Mouse (Mus musculus): Measurements from ENCODE around the gene Fut4.

Gene Fut4

DNA sequence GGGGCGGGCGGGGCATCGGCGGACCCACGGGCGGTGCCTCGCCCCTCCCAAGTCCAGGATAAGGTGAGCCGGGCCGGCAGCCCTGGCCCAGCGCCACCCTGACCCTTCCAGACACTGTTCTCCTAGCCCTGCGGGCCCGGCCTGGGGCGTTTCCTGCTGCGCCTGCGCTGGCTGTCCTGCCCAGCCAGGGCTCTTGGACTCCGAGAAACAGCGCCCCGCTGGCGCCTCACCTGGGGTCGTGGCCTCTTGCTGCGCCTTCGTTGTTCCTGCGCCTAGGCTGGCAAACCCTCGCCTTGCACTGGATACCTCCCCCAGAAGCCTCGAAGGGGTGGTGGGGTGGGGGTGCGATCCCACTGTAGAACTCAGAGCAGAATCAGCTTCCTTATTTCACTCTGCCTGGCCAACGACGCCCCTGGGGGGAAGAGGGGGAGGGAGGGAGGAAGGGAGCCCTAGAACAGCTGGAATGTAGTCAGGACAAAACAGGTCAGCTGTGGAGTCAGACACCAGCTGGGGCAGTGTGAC, at the start of gene Fut4:
TSS of gene Fut4 (minus strand) at position 393 of the 522 bp plus-strand sequence.
- CTCF ChIA-PET = interaction anchor here (0.6 to 0.7 kb wide), 2 partner anchors 263 to 766 kb away, joined by 4 to 14 read pairs; no protein-coding TSS in a partner anchor

- CTCF ChIA-PET = interaction anchor here (0.6 kb wide), 1 partner anchor 246 kb away, joined by 4 read pairs; no protein-coding TSS in a partner anchor
Observed at GRCm38 (mm10) chr9:14787356-14787755, 35.2 kb upstream of the Fut4 start.

DNA sequence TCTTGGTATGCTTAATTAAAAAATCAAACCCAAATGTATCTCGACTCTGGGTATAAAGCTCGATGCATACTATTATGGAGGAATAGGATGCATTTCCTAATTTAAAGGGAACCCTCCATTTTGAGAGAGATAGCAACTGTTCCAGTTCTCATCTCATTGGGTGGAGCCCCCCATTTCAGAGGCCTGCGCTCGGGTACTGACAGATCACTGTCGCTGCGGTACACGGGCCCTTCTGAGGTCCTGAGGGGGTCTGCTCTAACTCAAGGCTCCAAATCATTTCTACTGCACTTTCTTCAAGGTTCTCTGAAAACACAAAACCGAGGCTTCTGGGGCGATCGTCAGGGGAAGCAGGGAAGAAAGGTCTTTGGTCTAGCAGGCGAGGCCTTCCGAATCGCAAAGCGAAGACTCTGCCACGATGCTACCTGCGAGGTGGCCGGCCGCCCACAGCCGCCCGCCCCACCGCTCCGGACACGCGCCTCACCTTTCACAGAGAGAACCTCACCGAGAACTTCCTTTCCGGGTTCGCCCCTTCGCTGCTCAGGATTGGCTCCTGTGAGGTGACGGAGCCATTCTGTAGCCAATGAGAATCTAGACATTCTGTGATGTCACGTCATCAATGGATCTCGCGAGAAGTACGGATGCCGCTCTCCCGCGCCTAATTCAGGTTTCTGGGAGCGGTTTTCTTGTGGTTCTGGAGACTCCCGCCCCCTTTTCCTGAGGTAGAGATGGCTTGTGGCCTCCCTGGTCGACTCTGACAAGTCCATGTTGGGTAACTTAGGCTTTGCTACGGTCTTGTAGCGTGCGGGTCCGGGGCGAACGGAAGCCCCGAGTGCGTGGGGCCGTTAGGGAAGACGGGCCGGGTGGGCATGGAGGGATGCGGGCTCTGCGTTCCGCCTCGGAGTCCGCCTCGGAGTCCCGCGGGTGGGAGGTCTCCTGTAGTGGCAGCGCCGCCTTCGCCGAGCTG, 32.1 kb upstream of the Fut4 start, which contains the start of the genes Mre11a and Ankrd49:
TSS of gene Mre11a (plus strand) at position 616 of the 964 bp plus-strand sequence.
TSS of gene Ankrd49 (minus strand) at position 818 of the 964 bp plus-strand sequence.
- CTCF ChIA-PET = no interaction called here

DNA sequence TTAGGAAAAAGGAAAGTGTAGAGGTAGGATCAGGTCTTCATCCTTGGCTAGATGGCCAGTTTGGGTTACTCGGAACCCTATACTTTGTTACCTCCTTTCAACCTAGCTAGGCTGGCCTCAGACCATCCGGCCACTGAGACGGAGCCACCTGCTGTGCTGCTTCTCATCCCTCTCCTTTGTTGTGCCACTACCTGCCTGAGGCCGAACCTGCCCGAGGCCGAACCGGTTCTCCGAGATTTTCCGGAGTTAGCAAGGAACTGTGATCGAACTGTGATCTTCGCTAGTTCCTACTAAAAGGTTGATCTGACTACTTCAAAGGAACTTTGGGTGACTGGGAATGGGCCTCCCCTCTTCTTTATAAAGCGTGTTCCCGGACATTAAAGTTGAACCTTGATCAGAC, 26.1 kb upstream of the Fut4 start:
- CTCF ChIA-PET = no interaction called here

GRCm38 (mm10) chr9:14773813-14774212, 21.6 kb upstream of the Fut4 start:
- CTCF ChIA-PET = no interaction called here

- CTCF ChIA-PET = no interaction called here
Observed at GRCm38 (mm10) chr9:14772074-14772473, 19.9 kb upstream of the Fut4 start.

DNA sequence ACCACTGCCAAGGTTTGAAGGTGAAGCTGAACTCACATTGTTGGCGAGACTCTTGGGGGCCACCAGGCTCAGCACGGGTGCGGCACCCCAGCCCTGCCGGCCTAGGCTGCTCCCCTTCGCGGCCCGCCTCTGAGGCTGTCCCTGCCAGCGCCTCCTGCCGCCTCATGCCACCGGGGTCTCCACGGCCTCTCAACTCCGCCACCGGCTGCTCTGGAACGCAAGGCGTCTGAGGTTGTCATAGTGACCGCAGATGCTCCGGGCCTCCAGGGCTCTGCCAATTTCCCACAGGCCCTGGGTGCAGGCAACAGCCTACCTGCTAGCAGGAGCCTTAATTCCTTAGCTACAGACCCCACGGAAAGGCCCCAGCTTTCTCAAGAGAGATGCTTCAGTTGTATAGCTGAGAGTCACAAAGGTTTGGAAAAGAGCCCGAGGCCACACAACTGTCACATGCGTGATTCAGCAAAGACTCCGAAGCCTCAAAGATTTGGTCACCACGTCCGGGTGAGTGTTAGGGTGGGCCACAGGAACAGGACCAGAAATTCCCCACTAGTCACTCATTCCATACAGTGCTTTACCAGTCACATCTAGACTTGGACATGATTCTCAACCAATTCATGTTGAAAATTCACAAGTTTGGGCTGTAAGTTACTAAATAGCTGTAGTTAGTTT, 18.7 kb upstream of the Fut4 start, which contains the start of gene 1700012B09Rik:
TSS of gene 1700012B09Rik (minus strand) at position 228 of the 669 bp plus-strand sequence.
- CTCF ChIA-PET = no interaction called here

DNA sequence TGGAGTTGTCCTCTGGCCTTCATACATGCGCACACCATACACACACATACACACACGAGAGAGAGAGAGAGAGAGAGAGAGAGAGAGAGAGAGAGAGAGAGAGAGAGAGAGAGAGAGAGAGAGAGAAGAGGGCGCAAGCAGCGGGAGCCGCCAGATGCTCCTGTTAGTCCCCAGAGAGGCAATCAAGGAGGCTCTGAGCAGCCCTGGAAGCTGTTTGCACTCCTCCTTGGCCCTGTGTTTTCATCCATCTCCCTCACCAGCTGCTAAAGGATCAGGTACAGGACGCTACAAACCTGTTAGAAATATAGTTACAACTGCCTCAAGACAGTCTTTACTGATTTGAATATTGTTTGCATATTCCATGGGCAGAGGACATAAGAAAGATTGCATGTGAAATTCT, 17.6 kb upstream of the Fut4 start:
- CTCF ChIA-PET = no interaction called here

DNA sequence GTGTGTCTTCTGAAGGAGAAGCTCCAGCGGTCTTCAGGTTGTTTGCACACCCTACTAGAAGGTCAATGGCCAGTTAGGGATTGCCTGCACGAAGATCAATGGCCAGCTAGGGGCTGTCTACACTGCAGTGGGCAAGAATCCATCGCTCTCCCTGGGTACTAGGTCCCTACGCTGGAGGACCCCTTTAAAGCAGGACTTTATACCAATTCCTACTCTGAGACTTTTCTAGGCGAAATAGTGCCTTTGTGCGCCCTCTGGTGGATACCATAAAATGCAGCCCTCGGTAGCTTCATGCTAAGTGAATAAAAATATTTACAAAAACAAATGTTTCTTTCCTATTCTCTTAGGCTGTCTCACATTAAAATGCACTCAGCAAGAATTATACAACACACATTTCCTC, 12.6 kb upstream of the Fut4 start:
- CTCF ChIA-PET = no interaction called here

DNA sequence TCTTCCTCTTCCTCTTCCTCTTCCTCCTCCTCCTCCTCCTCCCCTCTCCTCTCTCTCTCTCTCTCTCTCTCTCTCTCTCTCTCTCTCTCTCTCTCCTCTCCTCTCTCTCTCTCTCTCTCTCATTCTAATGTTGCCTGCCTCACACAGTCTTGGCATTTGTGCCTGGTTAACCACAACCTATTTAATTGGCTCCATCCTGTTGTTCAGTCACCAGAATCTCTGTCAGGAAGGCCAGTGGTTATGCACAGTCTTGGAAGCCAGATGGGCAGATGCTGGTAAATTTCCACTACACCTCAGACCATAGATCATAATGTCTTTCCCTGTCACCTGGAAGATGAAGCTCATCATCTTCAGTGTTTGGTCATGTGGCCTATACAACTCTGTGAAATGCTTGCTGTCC, 7.1 kb upstream of the Fut4 start:
- CTCF ChIA-PET = no interaction called here

GRCm38 (mm10) chr9:14758590-14758989, 6.4 kb upstream of the Fut4 start:
- CTCF ChIA-PET = no interaction called here

- CTCF ChIA-PET = no interaction called here
Observed at GRCm38 (mm10) chr9:14754469-14754868, 2.3 kb upstream of the Fut4 start.

DNA sequence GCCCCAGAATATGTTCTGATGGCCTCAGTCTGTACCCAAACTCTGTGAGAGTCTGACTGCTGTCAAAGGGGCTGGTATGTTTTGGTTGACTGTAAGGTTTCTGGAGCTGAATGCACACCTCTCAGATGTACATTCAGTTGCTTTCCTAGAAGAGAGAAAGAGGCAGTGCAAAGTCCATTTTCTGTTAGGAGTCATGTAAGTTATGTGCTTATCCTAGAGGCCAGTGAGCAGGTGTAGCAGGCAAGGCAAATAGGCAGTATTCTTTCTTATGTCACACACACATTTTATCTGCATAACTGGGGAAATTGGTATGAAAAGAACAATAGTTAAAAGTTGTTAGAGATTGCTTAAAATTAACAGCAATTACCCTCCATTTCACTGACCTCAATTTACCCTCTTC, 1.8 kb upstream of the Fut4 start:
- CTCF ChIA-PET = no interaction called here

DNA sequence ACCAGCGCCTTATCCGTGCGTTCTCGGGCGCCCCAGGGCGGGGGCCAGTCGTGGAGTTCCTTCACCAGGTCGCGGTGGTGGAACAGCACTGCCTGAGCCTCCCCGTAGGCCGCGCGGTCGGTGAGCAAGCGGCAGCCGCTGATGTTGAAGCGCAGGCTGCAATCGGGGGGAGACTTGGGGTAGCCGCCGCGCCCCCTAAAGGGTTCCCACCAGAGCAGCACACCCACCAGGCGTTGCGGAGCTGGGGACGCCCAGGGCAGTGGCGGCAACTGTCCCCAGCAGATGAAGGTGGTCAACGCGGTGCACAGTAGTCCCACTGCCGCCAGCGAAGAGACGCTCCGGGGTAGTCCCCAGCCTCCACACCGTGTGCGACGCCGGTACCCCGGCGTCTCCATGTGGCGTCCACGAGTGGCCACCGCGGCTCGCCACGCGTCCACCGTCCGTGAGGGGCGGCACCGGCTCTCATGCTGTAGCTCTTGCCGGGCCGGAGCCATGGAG, 641 bp downstream of the Fut4 start:
- CTCF ChIA-PET = no interaction called here

DNA sequence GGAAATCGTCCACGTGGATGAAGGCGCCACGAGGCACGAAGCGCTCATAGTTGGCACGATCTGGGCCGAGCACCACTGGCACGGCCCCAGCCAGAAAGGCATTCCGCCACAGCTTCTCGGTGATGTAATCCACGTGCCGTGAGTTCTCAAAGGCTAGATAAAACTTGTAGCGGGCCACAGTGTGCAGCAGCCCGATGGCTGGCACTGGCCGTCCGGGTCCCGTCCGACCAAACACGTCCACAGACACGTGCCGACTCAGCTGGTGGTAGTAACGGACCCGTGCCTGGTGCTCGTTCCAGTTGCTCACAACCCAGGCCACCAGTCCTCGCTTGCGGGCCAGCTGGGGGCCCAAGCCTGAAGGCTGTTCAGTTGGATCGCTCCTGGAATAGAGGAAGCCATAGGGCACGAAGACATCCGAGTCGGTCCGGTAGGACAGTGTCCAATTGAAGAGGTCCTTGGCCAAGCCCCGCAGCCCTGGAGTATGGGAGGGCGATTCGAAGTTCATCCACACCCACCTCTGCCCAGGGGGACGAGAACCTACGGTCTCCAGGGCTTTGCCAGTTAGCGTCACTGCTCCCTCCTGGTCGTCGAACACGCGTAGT, 1.2 kb downstream of the Fut4 start:
- CTCF ChIA-PET = no interaction called here

- CTCF ChIA-PET = interaction anchor here (0.6 kb wide), 1 partner anchor 355 kb away, joined by 5 read pairs; no protein-coding TSS in a partner anchor
Observed at GRCm38 (mm10) chr9:14740151-14740924, 11.9 kb downstream of the Fut4 start, which contains the start of gene Piwil4. TSS of gene Piwil4 (minus strand) at chr9:14740733.

GRCm38 (mm10) chr9:14739498-14740150, 12.6 kb downstream of the Fut4 start:
- CTCF ChIA-PET = interaction anchor here (0.6 kb wide), 1 partner anchor 356 kb away, joined by 5 read pairs; no protein-coding TSS in a partner anchor

DNA sequence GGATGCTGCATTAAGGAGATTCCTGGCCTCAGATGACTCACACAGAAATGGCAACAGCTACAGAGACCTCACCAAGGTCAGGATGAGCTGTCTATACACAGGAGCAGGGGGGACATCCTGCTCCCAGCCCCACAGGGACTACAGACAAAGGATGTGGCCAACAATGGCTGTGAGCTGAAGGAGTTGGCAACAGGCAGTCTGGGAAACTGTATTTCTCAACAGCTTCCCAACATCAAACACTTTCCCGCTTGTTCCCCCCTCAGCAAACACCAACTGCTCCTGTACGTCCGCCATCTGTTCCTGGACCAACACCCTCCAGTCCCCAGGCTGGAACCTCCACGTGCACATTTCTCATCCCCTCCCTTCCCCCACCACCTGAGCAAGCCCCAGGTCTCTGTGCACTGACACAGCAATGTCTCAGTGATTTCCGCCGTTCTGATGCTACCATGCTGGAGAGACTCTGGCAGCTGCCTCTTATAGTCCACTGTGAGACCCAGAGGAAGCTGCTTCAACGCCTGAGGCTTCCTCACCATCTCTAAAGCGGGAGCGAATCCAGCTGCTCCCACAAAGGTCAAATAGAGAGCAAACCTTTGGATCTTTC, 21.2 kb downstream of the Fut4 start:
- CTCF ChIA-PET = no interaction called here

DNA sequence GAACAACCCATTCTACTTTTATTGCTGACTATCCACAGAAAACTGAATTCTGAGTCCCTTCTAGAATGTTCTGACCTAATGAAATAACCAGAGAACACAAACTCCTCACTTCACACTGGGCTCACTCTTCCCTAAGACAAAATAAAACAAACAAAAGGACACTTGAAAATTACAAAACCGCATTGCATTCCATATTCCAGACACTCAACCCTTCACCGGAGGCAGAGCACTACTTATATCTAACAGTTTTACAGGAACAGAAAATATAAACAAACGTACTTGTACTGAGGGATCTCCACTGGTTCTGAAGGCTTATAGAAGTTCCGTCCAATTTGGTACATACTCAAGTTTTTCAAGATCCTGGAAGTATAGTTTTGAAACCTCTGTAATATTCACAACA, 23.8 kb downstream of the Fut4 start:
- CTCF ChIA-PET = no interaction called here

DNA sequence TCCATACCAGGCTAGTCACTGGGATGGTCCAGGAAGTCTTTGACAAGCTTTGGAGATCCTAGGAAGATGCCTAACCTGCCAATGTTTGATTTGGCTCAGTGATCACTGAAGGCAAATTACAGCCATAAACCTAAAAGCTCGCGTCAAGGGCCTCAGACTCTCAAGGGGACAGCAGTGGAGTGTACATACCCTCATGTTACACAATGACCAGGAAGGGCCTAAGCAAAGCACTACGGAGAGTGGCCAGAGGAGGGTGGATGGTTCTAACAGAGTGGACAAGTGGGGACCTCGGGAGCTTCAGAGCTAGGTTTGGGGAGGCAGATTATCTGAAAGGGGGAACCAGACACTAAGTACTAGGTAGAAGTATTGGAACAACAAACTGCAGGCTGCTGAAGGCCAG, 25.6 kb downstream of the Fut4 start:
- CTCF ChIA-PET = no interaction called here

Measured in spleen, embryonic (tissue).